Mouse (Mus musculus) brain, embryonic 14.5 days (tissue): ENCODE data around the gene 1700003E16Rik.

Experiments used
- CTCF ChIP-seq: fragments of 200-500 bp; IDR thresholded peaks from 2 replicates; pipeline ENCODE4 v1.5.1; 2012; ENCODE audit warnings: inconsistent platforms, mild to moderate bottlenecking, moderate library complexity, borderline replicate concordance; ENCODE audit not compliant: insufficient read depth, insufficient read length; ENCODE audit errors: extremely low read depth
- POLR2A ChIP-seq: fragments of 200-500 bp; IDR thresholded peaks from 2 replicates; pipeline ENCODE4 v1.6.1; 2012; ENCODE audit warnings: mild to moderate bottlenecking, inconsistent platforms, borderline replicate concordance; ENCODE audit not compliant: poor library complexity, insufficient read depth, insufficient read length, severe bottlenecking; ENCODE audit errors: extremely low read depth

GRCm38 (mm10) chr6:83131469-83132034 lies 24.7 kb upstream of the 1700003E16Rik start:
- TF ChIP-seq CTCF, result no peak
- TF ChIP-seq POLR2A, result no peak
